Mouse (Mus musculus): ENCODE results near the gene Ttf2.

Gene Ttf2

DNA sequence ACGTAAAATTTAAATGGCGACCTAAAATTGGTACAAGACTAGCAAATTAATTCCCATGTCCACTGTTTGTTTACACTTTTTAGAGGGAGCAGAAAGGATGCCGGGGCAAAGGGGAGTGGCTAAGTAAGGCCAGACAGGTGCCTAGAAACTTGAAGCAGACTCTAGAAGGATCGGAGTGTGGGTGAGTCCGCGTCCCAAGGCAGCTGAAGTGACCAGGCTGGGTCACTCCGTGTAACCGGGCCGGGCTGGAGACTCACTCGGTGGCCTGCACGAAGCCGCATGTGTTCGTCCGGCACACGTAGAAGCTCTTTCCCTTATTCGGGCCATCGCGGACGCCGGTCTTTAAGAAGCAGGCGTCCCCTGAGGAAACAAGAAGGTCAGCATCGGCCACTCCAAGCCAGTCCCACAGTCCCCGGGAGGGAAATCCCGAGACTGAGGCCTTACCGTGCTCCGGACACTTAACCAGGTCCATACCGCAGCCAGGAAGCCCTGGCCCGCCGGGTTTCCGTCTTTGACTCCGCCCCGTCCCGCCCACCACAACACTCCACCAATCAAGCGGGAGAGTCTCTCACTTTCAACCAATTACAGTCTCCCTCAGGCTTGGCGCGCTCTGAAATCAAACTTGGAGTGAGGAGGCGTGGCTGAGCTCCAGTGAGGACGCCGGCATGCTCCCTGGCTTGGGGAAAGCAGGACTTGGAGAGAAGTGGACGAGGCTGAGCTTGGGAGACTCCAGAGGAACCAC, at the start of gene Ttf2:
Ttf2 (minus strand) TSS at position 488 of the 742 bp plus-strand sequence.
- DNase-seq, result peak; percentile 91 to 94

DNA sequence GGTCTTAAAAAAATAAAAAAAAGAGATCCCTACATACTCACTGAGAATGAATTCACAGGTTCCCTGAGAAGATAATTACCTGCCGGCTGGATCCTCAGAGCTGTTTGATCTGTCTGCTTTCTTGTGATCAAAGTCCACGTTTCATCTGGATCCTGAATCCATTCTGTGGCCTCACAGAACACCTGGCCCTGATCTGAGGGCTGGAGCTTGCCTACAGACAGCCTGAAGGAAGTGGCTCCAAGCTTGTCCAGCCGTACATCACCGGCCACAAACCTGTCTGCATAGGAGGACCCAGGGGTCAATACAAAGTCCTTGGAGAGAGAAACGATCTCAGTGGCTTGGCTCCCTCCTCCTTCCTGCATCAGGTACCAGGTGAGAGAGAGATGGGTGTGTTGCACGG, 49.0 kb upstream of the Ttf2 start:
- DNase-seq, result no peak

DNA sequence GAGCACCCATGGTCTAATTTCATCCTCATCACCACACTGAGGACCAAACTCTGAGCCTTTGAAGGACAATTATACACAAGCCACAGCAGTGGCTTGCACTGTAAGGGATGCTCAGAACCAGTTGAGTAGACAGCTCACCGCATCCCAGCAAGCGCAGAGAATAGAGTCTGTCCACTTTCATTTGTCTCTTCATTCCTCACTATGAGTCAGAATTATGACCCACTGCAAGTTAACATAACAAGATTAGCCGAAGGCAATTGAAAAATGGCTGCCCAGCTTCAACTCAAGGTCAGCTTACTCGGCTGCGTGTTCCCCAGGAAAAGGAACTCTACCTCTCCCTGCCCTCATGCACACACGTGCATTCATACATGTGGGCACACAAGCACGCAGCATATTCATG, 46.6 kb upstream of the Ttf2 start:
- no peak for DNase-seq

DNA sequence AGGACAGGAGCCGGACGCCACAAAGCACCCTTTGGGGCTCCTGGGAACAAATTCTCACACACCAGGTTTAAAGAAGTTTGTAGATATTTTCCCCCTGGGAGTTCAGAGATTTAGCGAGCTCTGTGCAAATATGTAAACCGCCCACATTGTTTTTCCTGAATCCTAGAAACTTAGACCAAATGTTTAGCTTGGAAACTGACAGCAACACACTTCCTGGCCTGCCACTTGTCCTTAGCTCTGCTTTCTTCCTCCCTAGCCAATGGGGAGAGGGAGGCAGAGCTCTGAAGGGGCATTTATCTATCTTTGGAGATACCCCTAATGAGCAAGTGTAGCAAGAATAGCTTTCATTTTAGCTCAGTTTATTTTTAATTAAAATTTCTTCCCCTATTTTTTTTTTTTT, 45.8 kb upstream of the Ttf2 start:
- no peak for DNase-seq

DNA sequence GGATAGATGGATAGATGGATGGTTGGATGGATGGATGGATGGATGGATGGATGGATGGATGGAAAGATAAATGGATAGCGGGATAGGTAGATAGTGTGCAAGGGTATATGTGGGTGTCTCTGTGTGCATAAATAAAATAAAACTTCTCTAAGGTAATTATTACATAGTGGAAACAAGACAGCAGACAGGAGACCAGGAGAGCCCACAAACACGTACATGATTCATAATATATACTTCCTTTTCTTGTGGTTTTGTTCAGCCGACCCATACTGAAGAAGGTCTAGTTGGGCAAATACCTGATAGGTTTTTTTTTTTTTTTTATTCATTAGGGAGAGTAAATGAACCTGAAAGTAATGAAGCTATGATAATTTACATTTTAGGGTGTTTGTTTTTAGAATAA, 44.1 kb upstream of the Ttf2 start:
- no peak for DNase-seq

DNA sequence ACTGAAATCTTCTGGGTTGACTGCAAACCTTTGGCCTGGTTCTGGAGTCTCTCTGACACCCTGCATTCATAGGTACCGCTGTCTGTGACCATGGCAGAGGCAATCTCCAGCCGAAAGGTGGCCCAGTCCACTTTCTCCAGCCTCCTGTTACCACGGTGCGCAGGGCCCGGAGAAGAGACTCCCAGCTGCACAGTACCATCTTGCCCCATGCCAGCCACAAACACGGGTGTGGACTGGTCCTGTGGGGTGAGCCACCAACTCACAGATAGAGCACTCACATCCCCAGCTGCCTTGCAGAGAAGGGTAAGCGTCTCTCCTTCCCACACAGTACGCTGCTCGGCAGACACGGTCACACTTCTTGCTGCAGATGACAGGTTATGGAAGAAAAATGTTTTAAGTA, 43.5 kb upstream of the Ttf2 start:
- DNase-seq, result no peak

DNA sequence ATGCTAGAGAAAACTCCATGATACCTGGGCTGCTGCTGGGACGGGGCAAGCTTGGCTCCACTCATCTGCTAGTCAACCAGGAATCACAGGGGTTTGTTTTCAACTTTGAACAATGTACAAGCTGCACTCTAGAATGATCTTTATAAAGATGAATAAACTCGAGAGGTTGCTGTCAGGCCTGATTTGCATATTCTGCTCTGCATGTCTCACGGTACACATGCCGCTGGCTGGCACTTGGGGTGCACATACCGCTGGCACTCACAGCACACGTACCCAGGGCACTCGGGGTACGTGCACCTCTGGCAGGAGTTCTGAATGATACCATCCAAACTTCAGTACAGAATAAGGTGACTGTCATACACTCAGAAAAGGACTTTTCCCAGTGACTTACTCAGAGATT, 43.1 kb upstream of the Ttf2 start:
- peak in 1 of 2 experiments; percentile 56 for DNase-seq

DNA sequence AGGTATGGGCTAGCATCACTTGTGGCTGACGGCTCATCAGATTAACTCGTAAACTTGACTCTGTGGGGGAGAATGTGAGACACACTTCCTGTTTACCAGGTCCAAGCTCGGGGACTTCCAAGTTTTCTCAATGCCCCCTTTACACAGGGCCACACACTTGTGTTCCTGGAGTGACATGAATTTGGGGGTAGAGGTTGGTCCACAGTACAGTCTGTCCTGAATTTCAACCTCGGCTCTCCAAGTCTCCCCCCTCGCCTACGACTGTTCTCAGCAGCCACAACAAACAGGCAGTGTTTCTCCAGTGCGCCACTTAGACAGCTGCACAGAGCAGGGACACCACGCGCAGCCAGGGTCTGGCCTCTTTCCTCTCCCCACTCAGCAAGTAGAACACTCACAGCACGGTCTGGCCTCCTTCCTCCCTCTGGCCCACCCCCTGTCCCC, 42.7 kb upstream of the Ttf2 start:
- DNase-seq, result peak; percentile 70 to 76

DNA sequence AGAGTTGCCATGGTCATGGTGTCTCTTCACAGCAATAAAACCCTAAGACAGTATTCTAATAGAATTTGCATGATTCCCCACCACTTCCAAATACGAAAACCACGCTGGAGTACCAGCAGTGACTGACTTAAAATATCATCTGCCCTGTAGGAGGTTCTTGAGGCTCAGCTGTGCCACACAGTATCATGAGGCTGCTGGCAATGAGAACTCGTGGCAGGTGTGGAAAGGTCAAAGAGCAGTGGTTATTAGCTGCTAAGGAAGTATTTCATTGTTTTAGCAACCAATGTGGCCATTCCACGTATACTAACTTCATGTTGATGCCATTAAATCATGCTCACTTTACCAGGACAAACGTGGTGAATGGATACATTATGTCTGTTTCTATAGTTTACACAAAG, 41.7 kb upstream of the Ttf2 start:
- DNase-seq, result no peak

DNA sequence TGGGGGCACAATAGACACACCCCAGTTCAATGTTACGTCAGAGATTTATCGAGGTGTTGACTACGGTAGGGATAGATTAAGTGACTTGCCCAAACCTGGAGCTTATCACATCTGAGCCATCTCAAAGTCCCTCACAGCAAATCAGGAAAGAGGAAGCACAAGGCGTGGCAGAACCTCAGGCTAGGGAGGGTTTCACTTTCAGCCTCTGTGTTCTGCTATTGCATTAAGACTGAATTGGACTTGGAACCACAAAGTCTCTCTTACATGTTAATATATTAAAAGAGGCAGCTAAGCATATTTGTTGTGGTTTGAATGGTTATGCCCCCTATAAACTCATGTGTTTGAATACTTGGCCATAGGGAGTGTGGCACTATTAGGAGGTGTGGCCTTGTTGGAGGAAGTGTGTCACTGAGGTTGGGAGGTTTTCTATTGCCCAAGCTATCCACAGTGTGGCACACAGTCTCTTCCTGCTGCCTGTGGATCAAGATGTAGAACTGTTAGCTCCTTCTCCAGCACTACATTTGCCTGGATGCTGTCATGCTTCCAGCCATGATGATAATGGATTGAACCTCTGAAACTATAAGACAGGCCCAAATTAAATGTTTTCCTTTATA, 41.2 kb upstream of the Ttf2 start:
- DNase-seq, result no peak

DNA sequence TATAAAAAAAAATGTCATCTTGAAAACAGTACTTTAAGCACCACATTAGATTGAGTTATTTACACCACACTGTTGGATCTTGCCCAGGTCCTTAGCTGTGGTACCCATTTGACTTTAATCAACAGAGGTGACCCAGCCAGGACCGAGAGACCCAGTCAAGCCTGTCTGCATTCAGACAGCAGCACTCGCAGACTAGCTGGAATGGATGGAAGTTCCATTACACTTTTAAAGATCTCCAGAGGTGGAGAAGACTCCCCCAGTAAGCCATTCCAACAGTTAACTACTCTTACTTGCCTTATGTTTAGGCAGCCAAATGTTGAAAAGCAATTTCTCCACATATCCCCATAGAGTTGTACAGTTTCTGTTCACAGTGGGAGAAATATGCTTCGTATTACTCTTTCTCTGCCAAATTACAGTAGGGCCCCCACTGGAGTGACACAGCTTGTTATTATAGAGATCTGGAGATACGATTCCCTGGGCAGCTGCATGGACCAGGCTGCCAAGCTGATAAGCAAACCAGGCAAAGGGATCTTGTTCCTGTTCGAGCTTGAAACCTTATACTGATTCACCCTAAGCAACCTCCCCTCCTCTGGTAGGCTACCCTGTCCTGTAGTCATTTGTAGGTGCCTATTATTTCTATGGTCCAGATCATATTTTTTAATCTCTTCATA, 37.8 kb upstream of the Ttf2 start:
- no peak for DNase-seq

DNA sequence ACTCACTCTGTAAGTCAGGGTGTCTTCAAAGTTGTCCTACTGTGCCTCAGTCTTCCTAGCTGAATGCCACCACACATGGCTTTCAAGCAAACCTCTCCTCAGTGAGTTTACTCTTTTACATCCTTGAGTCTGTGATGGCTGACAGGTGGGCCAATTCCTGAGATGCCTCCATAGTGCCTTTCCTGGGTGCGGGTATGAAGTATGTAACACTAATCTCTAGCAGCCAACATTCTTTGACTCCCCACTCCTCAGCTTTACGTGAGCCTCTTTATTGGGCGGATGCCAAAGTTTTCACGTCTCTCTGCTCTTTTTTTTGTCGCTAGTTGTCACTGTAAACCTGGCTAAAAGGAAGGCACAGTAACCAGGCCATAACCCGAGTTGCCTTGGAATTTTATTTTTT, 35.9 kb upstream of the Ttf2 start:
- DNase-seq, result no peak

DNA sequence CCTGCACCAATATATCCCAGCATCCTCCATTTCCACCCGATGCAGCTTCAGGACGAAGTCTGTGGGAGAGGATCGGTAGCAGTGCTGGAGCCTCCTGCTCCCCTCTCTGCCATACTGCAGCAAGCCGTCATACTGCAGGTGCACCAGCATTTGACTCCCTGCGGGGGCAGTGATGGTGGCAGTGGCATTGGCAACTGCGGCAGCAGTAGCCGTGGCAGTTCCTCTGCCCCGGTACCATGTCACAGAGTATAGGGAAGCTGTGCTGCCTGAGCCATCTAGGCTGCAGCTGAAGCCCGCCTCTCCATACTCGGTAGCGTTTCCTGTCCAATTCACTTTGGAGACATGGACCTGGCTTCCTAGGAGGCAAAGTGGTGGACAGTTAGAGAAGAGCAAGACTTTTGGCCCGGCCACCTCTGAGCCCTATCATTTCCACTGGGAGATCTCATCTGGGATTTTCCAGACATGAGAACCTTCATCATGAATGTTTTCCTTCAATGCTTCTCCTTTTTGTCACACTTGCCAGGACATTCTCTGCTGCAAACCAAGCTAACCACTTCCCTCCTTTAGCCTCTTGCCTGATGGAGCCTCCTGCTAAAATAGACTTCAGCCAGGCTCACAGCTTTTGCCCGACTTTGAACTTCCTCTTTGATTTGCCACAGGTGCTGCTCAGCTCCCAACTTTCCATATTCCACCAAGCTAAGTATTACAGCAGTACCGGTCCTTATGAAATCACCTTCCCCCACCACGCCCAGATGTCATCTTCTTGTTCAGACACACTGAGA, 34.3 kb upstream of the Ttf2 start:
- no peak for DNase-seq

DNA sequence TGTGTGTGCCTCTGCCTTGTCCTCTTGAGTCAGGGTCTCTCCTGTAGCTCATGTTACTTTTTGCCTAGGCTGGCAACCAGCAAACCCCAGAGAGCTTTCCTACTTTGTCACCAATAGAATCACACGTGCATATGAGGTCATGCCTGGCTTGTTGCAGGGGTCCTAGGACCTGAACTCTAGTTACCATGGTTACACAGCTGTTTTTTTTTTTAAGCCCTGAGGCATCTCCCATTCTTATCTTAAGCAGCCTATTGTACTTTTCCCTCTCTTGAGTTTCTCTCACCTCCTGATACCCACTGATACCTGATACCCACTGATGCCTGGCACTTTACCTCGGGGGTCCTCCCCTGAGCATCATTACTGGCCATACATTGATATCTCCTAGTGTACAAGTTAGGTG, 30.3 kb upstream of the Ttf2 start:
- DNase-seq, result no peak

DNA sequence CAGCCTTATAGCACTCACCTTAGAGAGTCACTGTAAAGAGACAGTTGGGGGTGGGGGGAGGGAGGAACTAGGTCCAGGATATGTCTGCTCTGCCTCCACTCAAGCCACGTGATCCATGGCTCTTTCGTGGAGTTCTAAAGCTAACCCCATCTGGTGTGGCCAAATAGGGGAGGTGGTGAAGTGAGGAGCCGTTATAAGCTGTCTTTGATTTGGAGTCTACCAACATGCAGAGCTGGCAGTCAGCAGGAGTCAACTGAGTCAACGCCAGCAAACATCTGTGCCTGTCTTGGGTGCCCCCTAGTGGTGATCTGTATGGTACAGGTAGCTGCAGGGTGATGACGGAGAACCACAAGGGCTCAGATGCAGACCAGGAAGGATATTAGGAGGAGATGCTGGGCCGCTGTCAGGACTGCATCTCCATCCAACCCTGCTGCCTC, 29.5 kb upstream of the Ttf2 start:
- peak; percentile 80 to 83 for DNase-seq

DNA sequence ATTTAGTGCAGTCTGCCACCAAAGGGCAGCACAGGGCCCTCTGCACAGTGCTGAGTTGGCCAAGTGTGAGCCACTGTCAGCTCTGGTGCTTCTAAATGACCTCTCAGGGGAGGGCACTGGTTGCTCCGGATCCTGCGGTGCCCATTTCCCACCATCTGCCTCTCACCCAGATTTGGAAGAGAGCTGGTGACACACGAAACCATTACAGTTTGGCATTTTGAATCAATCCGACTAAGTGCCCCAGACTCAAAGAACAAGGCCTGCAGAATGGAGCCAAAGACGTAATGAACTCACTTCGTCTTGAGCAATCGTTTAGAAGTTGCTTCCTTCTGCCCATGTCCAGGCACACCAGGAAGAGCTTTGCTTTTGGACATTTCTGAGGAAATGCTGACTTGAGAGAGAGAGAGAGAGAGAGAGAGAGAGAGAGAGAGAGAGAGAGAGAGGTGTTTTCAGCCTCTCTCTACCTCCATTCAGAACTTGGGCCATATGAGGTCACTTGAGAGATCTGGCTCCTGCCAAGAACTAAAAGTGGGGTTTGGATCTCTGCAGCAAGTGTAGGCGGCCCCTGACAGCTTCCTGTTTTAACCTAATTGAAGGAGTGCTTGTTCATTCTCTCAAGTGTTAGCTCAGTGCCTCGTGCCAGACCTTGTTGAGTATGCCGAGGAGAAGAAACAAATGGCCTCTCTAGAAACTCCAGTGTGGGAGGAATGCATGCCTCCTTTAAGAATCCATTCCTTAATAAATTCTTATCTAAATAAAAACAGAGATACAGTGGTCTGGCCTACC, 28.5 kb upstream of the Ttf2 start:
- DNase-seq, result no peak

DNA sequence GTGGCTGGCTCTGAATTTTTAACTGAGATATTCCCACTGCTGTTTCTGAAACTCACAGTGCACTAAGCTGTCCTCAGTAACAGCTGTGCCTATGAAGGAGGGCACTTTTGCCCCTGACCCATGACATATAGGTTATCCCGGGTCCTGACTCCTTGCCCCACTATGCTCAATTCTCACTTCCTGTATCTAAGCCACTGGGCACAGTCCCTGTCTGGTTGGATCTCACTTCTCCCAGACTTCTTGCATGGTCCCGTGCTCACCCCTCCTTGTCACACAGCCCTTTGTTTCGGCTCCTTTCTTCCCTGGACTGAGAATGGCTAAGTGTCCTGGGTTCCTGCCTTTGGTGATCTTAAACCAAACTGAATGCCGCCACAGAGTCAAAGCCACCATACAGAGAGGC, 24.8 kb upstream of the Ttf2 start:
- DNase-seq, result peak in 1 of 2 experiments; percentile 9

DNA sequence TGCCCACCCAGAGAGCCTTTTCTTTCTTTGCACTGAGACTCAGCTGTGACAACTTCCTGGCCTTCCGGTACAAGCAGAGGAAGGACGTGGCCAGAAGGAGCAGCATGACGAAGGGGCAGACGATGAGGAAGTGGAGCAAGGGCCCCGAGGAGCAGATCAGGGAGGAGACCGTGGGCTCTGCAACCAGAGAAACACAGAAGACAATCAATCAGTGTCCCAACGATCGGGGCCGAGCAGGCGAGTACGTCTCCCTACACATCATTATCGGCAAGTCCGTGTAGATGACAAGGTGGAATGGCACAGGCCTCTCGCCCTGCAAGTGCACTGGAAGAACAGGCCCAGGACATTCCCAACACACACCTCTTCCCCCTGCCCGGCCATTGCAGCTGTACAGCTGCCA, 24.3 kb upstream of the Ttf2 start:
- peak; percentile 59 to 70 for DNase-seq

DNA sequence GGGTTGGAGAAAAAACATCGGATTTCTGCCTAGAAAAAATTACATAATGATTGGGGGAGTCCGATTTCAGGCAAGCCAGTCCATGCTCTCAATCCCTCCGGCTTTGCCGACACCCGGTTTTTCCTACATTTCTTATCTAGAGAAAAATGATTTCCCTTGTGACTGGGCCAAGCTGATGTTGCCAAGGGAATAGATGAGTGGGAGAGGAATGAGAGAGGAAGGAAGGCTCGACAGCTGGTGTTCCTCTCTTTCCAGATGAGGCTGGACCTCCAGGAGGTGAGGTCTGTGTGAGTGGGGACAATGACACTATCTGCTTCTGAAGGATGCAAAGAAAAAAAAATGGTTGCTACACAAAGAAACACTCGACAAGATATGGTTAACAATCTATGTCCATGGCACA, 23.7 kb upstream of the Ttf2 start:
- no peak for DNase-seq

DNA sequence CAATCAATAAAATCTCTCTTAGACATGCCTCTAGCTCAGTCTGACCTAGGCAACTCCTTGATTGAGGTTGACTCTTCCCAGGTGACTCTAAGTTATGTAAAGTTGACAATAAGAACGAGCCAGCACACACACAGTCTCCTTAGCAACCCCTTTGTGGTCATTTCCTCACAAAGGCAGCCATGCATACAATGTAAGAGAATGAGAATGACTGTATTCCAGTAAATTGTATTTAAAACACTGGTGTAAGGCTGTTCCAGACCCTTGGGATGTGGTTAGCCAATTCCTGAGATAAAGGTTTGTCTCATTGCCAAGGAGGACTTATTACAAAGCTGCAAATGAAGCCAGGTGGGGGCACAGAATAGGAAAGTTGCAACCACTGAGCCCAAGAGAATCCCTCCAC, 20.8 kb upstream of the Ttf2 start:
- no peak for DNase-seq

DNA sequence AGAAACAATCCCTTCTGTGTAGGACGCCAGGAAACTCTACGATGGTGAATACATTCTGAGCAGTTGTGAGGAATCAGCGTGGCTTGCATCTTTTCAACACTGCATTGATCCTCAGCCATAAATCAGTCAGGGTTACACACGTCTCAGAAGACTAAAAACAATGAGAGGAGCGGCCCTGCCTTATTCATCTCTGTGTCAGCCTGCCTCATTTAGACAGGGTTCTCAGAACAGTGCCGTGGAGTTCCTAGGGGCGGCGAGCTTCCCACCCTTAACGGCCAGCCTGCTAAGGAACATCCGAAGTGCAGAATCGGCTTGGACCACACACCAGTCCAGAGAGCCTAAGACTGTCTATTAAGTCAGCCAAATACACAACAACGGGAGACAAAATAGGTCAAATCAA, 20.0 kb upstream of the Ttf2 start:
- DNase-seq, result no peak

DNA sequence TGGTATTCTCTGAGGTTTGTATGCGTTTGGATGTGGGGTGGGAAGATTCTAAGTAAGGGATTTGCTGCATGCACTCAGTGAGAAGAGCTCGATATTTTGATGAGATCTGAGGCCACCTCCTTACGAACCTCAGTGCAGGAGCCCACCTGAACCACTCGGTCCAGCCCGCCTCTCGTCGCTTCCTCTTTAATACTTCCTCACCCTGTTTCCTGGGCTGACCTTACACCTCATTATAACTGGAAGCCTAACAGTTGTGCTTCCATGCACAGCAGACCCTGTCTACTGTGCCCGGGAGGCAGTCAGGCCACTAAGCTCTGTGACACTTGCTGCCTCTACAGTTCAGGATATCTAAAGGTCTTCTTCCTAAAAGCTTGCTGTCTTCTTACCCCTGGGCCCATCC, 9.8 kb upstream of the Ttf2 start:
- no peak for DNase-seq

DNA sequence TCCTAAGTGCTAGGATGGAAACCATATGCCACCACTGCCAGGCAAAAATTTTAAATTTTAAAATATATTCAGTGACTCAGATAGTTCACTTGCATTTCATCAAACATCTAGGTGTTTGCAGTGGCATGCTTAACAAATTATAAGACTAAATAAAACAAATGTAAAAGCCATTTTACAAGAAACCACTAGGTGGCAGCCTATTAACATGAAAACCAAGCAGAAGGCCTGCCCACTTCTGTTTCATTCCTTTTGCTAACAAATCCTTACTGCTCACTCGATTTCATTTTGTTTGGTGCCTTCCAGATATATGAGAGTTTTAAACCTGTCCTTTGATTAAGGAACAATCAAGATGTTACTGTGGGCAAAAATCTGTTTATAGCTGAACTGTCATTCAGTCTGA, 4.4 kb upstream of the Ttf2 start:
- DNase-seq, result no peak
